Mouse (Mus musculus): Measurements from ENCODE around the gene Slc34a3. TPM values are rescaled to one million over a fixed set of nuclear protein-coding genes. Genes with fewer than 3 reads are reported as not detected.

Slc34a3 gene
- total RNA-seq, 2 experiments from 2014 or later, result not detected

DNA sequence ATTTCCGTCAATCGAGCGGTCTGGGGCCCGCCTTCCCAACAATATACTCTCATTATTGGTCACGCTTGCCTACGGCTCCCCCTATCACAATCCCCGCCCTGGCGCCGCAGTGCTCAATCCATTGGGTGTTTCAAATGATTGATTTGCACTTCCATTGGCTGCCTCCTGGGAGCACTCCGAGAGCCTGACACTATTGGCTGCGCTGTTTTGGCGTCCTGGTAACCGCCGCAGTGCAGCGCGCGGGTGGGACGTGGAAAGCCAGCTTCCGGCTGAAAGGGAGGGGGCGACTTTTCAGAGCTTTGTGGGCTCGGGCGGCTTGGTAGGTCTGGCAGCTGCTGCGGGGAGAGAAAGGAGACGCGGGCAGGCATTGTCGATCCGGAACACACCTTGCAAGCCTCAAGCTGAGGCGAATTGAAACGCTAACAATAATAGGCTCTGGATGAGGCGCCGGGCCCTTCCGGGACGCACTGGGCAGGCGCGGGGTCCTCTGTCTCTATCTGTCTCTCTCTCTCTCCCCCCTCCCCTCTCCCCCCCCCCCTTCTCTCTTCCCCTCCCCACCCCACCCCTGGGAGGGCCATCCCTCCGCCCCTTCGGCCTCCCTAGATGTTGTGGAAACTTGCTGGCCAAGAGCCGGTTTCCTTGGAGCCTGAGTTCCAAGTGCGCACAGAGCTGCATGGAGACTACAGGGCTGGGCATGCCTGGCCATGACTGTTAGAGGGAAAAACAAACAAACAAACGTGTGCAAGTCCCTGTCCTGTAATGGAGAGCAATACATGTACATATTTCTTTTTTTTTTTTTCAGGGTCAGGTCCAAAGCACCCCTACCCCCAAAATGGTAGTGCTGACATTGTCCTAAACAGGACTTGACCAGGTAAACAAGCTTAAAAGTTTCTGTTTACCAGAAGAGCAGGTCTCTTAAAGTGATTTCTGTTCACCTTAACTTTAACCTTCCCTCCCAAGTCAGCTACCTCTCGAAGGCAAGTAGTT, 9.1 kb downstream of the Slc34a3 start:
- peak; percentile 92 for DNase-seq

DNA sequence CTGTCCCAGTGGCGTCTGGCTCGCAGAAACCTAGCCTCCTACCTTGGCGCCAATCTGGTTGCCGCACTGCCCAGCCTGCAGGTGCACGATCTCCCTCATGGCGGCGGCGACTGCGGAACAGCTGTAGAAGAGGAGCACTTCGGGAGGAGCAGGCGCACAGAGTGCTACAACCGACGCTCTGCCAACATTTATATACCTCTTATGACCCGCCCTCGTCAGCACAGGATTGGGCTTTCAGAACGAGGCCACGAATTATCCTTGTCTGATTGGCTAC, 9.7 kb downstream of the Slc34a3 start, which contains the start of gene Tubb4b:
Tubb4b (minus strand) TSS at position 211 of the 274 bp plus-strand sequence.
- no peak for DNase-seq

DNA sequence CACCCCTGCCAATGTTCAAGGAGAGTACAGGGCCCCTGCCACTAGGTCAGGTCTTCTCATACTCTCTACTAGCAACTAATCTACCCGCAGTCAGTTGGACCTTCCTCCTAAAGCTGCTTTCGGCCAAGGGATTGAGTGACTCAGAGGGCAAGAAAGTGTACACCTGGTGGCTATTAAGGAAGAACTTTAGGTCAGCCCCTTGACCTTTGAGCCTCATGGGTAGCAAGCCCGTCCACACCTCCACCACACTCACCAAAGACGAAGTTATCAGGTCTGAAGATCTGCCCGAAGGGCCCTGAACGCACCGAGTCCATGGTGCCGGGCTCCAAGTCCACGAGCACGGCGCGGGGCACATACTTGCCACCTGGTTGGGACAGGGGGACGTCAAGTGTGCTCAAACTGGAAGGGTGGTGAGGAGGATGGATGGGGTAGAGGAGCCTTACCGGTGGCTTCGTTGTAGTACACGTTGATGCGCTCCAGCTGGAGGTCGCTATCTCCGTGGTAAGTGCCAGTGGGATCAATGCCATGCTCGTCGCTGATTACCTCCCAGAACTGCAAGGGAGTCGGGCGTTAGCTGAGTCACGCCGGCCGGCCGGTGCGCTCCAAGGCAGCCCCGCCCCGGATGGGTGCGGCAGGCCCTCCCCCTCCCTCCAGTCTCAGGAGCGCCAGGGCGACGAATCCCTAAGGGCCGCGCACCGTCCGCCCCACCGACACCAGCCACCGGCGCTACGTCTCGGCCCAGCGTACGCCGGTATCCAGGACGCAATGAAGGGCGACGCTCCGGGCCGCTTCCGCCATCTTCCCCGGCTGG, 10.3 kb downstream of the Slc34a3 start:
- DNase-seq, result peak; percentile 78

DNA sequence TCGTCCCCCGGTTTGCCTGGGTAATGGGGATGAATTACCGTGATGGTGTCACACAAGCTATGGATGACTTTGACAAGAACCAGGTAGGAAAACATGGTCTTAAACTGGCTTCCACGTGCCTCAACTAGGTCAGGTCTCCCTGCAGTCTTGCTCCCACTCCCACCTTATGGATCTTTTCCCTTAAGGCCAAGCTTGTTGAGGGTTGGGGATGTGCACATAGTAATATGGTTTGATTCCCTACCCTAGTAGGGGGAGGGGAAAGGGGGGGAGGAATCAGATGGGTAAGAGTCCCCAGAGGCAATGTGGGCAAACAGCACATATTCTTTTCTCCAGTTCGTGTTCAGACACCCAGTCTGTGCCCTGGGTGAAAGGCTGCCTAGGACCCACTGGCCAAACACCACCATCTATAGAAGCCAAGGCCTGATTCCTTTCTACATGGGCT, 12.8 kb downstream of the Slc34a3 start:
- DNase-seq, result no peak

DNA sequence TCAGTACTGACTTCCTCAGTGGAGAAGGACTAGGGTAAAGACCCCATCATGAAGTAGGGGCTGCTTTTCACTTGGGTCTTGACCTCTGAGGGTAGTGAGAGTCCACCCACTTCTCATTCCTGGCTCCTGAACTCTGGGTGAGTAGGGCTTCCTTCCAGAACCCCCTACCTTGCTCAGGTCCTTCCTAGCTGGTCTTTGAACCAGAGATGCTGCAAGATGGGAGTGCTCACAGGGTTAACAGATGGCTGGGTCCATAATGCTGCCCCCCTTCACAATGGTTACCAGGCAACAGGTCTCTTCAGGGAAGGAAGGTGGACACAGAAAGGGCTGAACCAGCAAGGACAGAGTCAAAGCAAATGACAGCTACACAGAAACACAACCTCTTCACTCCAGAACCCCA, 15.7 kb downstream of the Slc34a3 start, which contains the start of gene Fam166a:
Fam166a (plus strand) TSS at position 301 of the 400 bp plus-strand sequence.
- DNase-seq, result no peak

DNA sequence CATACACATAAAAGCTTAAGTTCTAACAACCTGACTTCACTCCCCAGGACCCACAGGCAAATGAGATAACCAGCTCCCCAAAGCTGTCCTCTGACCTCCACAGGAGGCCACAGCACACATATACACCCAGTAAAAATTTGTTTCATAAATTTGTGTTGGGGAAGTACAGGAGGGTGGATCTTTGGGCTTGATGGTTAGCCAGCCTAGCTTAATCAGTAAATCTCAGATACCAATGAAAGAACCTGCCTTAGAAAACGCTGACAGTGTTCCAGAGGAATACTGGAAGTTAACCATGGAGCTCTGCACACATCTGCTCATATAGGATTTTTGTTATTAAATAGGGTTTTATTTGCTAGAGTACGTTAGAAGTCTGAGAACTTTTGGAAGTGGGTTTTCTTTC, 16.5 kb downstream of the Slc34a3 start:
- no peak for DNase-seq

DNA sequence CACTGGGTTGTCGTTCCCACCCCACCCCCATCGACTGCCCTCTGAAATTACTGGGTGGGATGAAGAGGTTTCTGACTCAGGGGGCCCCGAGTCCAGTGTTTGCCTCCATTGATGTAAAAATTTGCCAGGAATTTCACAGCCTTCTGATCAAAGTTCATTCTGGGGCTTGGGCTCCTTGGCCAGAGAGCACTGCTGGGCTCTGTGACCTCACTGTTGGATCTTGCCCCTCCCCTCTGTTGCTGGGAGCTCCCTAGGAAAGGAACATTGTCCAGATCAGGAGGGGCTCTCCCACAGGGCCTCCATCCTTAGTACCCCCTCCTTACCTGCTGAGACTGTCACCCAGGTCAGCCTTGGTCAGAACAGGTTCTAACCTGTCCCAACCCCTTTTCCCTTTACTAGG, 19.7 kb downstream of the Slc34a3 start, which contains the start of gene Stpg3:
Stpg3 (minus strand) TSS at position 194 of the 400 bp plus-strand sequence.
- no peak for DNase-seq

DNA sequence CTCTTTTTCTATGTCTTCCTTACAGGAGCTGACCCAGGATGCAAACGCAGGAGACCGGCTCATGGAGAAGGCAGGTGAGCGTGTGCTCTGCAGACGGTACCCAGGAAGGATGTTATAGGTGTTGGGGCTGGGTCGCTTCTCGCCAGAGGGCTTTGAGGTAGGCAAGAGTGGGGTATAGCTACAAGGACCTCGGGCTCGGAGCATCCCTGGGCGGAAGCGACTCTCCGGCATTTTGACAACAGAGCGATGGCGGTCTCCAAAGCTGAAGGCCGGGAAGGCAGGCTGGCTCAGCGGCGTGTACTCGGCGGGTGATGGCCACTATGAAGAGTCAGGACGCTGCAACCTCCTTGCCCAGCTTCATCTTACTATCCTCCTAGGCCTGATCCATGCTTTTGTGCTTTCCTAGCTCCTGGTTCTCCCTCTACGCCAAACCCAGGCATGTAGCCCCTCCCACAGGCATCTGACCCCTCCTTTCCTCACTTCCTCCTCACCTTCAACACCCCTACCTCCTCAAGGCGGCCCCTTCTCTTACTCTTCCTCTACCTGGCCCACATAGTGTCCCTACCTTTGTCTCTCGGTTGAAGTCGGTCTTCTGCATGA, 20.8 kb downstream of the Slc34a3 start:
- DNase-seq, result no peak

DNA sequence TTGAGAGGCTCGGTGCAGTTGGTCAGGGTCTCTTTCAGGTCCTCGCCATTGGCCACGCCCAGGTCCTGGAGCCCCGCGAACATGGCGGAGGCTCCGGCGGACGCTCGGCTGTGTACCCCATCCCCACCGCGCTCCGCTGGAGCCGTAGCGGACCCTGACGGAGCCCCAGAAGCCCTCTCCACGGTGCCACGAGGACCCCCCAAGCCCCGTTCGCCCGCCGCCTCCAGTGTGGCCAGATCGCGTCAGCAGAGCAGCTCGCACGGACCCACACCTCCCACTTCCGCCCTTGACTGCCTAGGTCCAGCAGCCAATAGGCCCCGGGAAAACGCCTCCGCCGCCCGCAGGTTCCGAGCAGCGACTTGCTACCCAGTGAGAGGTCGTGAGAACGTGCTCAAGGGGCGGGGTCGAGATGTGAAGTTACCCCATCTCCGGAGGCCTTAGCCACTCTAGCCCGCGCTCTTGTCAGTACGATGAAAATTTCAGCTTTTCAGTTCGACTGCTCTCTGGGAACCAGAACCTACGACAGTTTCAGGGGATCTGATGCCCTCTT, 23.0 kb downstream of the Slc34a3 start, which contains the start of gene Nelfb:
Nelfb (minus strand) TSS at position 369 of the 550 bp plus-strand sequence.
- peak; percentile 86 for DNase-seq

DNA sequence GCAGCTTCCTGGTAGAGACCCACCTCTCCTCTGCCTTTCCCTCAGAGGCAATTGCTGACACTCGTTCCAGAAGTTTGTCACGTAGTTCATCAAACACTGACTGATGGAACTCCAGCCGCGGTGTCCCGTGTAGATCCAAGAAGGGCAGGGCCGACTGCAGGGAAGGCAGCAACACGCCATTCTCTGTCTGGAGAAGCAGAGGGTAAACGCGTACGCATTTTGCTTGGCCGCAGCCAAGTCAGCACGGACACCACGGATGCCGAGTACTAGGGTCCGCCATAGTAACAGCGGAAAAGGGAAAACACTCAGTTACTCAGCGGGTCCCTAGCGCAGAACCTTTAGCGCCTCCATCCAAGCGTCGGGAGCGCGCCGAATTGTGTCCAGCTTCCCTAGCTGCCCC, 23.5 kb downstream of the Slc34a3 start:
- DNase-seq, result no peak

DNA sequence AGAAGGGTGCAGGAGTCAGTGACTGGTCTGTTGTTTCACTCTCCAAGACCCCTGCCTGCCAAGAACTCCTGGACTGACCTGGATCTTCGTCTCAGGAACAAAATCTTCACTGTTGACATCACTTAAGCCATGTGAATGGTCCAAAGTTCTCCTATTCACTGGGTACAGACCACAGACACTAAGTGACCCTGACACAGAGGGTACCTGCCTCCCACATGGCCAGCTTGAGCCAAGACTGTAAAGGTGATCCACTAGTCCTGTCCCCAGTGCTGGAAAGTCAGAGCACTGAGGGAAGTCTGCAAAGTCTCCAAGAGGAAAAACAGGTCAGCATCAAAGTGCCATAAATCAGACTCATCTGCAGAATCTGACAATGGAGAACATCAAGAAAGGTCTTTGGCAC, 26.6 kb downstream of the Slc34a3 start:
- no peak for DNase-seq

DNA sequence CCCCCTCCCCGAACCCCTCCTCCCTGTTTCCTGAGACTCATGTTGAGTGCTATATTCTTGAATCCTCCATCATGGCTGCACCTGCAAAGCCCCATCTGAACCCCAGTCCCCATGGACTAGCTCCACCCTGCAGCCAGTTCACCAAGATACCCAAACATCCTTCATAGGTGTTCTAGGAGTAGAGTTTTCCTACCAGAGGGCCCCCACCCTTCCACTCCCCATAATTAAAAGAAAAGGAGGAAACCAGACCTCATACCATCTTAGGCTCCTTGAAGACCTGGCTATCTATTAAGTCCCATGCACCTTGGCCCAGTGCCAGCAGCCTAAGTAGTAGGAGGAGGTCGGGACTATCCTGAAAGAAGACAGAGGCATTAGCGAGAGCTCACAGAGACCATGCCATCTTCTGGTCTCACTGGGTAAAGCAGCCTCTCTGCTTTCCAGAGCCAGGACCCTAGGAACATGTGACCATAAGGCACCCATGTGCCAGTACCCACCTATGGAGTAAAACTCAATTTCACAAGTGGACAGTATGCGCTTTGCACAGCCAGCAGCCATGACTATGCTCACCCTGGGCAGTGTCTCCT, 30.4 kb downstream of the Slc34a3 start:
- no peak for DNase-seq

DNA sequence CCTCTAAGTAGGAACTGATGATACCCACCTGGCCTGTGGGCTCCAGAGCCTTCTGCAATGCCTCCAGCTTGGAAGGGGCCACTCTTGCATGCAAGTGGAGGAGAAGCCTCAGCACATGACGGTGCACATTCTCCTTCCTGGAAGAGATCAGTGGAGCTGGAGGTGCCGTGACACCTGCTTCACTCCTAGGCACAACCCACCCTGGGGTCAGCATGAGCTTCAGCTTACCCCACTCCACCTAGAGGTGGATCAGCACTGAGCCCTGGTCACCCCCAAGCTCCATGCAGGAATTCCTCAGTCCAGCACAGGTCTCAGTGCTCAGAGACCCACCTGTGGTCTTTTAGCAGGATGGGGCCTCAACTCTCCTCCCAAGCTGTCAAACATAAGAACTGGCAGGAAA, 33.5 kb downstream of the Slc34a3 start:
- DNase-seq, result no peak

DNA sequence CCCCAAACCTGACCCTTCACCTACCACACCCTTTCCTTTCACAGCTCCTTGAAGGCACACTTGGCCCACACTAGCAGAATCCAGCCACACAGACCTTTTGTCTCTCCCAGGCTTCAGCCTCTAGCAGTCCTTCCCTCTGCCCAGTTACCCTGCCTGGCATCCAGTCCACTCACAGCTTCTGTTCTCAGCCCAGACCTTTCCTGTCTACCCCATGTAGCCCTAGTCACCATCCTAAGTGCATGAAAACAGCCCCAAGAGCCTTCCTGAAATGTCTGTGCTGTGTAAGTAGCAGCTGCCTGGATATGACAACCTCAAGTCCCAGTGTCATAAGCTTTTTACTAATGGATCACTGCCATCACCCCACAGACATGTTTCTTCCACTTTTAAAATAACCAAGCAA, 36.2 kb downstream of the Slc34a3 start:
- no peak for DNase-seq

DNA sequence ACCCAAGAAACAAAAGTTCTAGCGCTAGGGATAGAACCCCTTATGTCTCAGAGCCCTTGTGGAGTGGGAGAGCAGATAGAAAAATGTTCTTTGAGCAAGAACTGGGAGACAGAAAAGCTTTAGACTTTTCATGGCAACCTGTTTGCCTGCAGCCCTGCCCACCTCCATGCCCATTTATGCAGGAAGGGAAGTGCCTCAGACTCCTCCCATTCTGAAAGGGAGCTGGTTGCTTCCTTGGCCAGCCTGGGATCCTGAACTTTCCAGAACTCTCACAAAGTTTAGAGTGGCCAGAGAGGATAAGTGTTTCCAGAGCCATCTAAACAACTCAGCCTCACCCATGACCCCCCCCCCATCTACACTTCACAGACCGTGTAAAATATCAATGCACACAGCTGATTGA, 37.0 kb downstream of the Slc34a3 start:
- no peak for DNase-seq

DNA sequence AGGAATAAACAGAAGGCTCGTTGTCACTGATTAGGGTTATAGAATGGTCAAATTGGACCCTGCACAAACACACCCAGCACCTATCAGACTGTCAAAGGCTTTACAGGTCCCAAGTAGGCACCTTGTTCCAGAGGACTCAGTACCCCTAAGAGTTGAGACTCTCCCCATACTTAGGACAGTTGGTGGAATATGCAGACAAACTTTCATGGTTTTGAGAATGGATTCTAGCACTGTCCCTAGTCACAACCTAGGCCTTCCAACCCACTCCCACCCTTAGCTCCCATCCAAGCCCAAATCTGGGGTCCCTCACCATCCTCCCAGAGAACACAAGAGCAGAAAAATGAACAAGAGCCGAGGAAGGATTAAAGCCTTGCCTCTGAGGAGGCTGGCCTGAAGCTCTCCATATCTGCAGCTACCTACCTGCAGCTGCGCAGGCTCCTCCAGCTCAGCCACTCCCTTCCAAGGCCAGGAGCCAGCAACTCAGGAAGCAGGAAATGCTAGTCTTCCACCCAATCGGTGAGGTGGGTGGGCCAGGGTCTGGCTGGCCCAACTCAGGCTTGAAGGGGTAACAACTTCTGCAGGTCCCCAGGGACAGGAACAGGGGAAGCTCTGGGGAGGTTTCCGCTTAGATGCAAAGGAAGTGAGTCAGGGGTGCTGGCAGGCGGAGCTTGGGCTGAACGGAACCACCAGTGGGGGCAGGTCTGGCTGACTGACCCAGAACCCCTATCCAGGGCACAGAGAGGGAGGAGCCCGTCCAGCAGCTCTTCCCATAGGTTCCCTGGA, 37.8 kb downstream of the Slc34a3 start, which contains the start of gene Tor4a:
Tor4a (minus strand) TSS at position 715 of the 783 bp plus-strand sequence.
- peak; percentile 32 for DNase-seq

DNA sequence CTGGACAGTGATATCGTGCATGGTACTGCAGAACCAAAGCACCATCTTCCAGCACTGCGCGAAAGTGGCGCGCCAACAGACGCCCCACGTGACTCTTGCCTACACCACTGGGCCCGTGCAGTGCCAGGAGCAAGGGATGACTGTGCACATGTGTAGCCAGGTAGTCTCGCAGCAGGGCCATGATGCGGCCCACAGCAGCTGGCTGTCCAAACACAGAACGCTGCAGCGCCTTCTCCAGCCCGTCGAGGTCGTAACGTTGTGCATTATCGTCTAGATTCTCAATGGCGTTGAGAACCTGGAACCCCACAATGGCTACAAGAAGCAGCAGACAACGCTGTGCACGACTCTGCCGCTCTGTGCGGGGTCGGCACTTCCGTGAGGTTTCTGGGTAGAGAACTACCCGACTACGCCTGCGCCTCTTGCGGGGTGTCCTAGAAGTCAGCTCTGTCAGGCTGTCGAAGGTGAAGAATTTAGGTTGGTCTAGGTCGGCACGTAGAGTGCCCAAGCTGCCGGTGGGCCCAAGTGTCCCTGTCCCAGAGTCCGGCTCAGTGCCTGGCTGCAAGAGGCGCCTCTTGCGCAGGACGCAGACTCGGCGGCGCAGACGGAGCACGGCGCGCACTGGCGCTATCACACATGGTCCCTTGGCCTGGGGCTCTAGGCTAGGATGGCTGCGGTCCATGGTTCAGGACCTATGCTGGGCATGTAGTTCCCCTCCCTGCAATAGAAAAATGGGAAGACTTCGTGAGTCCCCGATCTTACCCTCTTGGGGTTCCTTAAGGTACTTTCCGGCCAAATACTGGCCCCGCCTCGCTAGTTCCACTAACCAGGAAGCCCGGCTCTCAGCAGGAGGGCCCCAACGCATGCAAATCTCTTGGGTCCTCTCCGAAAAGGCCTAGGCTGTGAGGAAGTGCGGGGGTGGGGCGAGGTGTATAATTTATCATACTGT, 38.7 kb downstream of the Slc34a3 start:
- DNase-seq, result no peak

DNA sequence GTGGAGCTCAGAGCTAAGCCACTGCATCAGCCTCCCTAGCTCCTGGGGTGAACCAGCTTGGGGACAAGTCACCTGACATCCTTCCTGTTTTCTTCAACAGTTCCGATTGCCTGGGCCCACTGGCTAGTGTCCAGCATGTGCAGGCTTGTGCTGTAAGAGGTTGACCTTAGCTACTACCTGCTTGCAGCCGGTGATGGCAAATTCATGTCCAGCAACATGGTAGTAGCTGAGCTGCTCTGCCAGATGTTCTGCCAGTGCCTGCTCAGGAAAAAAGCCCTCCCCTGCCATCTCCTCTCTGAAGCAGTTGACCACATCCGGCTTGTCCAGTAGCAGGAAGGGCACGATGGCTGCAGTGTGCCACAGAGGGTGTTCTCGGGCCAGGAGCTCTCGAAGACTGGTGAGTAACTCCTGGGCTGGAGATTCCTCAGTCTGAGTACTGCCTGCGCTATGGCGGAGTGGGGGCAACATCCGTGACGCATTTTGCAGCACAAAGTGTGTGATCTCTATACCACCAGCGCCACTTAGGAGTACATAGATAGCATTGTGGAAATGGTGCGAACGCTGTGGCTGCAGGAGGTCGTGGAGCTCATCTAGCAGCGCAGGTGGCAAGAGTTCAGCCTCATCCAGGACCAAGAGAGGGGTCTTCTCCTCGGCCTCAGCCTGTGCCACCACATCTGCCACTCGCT, 39.5 kb downstream of the Slc34a3 start:
- no peak for DNase-seq

DNA sequence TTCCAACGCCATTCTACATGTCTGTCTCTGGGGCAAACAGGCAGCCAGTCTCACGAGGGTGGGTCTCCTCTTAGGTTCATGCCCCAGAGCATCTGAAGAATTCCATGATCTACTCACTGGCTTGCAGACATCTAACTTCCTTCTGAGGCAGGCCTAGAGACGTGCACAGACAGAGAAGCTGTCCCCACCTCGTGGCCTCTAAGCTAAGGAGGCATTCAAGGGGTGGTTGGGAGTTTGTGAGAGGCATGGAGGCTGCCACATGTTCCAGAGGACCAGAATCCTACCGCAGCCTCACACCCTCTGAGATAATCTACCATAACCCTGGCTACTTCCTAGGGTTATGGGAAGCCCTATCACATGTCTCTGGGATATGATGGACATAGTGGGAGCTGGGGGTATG, 40.2 kb downstream of the Slc34a3 start:
- DNase-seq, result no peak
